Mouse (Mus musculus) lung, embryonic 16.5 days (tissue): ENCODE measurements at regions not wholly inside any gene's neighbourhood (a gene's known extent, or its start where the extent isn't known, plus 50 kb on each side); places are given as distances from the start of the nearest gene placed in this dataset.

Experiments used
- ATAC-seq: fragments of 200-750 bp; cut with Nextera tagmentation; 2 replicates; pipeline ENCODE4 v1.8.0; 2017; ENCODE audit warnings: low read depth, mild to moderate bottlenecking, moderate library complexity
- H3K27ac ChIP-seq: fragments of 300-500 bp; sonication (generic); 2 replicates; pipeline ENCODE4 v1.5.1; 2014; ENCODE audit warnings: mild to moderate bottlenecking, control low read depth, low read length
- H3K27me3 ChIP-seq: fragments of 300-500 bp; sonication (generic); 2 replicates; pipeline ENCODE4 v1.6.1; 2014; ENCODE audit warnings: low read depth, low read length, mixed read lengths; ENCODE audit not compliant: control insufficient read depth, insufficient read depth
- H3K36me3 ChIP-seq: fragments of 300-500 bp; sonication (generic); 2 replicates; pipeline ENCODE4 v1.6.1; 2014; ENCODE audit warnings: low read length; ENCODE audit not compliant: control insufficient read depth, insufficient read depth
- H3K4me1 ChIP-seq: fragments of 300-500 bp; sonication (generic); replicated peaks from 2 replicates; pipeline ENCODE4 v1.6.1; 2014; ENCODE audit warnings: low read length, mixed read lengths; ENCODE audit not compliant: control insufficient read depth, insufficient read depth
- H3K4me2 ChIP-seq: fragments of 300-500 bp; sonication (generic); 2 replicates; pipeline ENCODE4 v1.6.1; 2014; ENCODE audit warnings: low read depth, low read length, control low read depth
- H3K4me3 ChIP-seq: fragments of 300-500 bp; sonication (generic); 2 replicates; pipeline ENCODE4 v1.5.1; 2014; ENCODE audit warnings: mild to moderate bottlenecking, low read length, control low read depth
- H3K9ac ChIP-seq: fragments of 300-500 bp; sonication (generic); 2 replicates; pipeline ENCODE4 v1.6.1; 2014; ENCODE audit warnings: low read length, control low read depth
- H3K9me3 ChIP-seq: fragments of 300-500 bp; sonication (generic); 2 replicates; pipeline ENCODE4 v1.6.1; 2016; ENCODE audit warnings: low read length; ENCODE audit not compliant: control insufficient read depth
- WGBS: fragments of 180-500 bp; shearing (Covaris S2); extraction: QIAGEN DNeasy Blood & Tissue Kit; methylation state at CpG from one replicate; pipeline ENCODE4 v1.1.7; 2014; 5-methylcytosine and 5-hydroxymethylcytosine counted together

GRCm38 (mm10) chr3:119524510-119525123 lies 259.6 kb downstream of the Ptbp2 start:
- no peaks in the 10 kb centered on the region for H3K36me3 ChIP-seq
- 55% methylated on average over 10 of the region's 10 CpGs for WGBS
- H3K27ac ChIP-seq = no peak overlapping the region
- ATAC-seq = no peak
- no peaks in the 10 kb centered on the region for H3K9me3 ChIP-seq
- no peaks in the 10 kb centered on the region for H3K4me1 ChIP-seq
- H3K4me3 ChIP-seq = no peak overlapping the region
- no peak overlapping the region for H3K9ac ChIP-seq
- H3K4me2 ChIP-seq = no peak overlapping the region
- H3K27me3 ChIP-seq = no peaks in the 10 kb centered on the region

- no peak overlapping the region for H3K4me2 ChIP-seq
- no peaks in the 10 kb centered on the region; the same call in 1 of the 2 replicates for H3K4me1 ChIP-seq
- peak; percentile 43; the same call in 1 of the 2 replicates for ATAC-seq
- no peaks in the 10 kb centered on the region for H3K36me3 ChIP-seq
- no peak overlapping the region for H3K4me3 ChIP-seq
- no peak overlapping the region for H3K9ac ChIP-seq
- H3K27ac ChIP-seq = no peak overlapping the region
- no peaks in the 10 kb centered on the region for H3K9me3 ChIP-seq
- WGBS = 66% methylated on average over 2 of the region's 2 CpGs
- H3K27me3 ChIP-seq = no peaks in the 10 kb centered on the region
Measured at GRCm38 (mm10) chr3:119512596-119512995, 271.7 kb downstream of the Ptbp2 start.

GRCm38 (mm10) chr3:119509132-119509531 lies 275.1 kb downstream of the Ptbp2 start:
- no peak for ATAC-seq
- no peaks in the 10 kb centered on the region for H3K9me3 ChIP-seq
- WGBS = 41% methylated on average over 4 of the region's 4 CpGs

GRCm38 (mm10) chr3:119503471-119503972 lies 280.7 kb downstream of the Ptbp2 start:
- WGBS = 61% methylated on average over 1 of the region's 1 CpGs
- ATAC-seq = no peak
- H3K9me3 ChIP-seq = no peaks in the 10 kb centered on the region
- H3K4me3 ChIP-seq = no peak overlapping the region
- H3K4me2 ChIP-seq = no peak overlapping the region
- H3K4me1 ChIP-seq = no peaks in the 10 kb centered on the region; the same call in 1 of the 2 replicates
- H3K36me3 ChIP-seq = no peaks in the 10 kb centered on the region
- no peak overlapping the region for H3K27ac ChIP-seq
- H3K27me3 ChIP-seq = no peaks in the 10 kb centered on the region
- H3K9ac ChIP-seq = no peak overlapping the region

More at GRCm38 (mm10) chr3:119509132-119509531, 275.1 kb downstream of the Ptbp2 start:
- H3K27me3 ChIP-seq = no peaks in the 10 kb centered on the region
- H3K4me1 ChIP-seq = no peaks in the 10 kb centered on the region; the same call in 1 of the 2 replicates
- H3K4me2 ChIP-seq = no peak overlapping the region
- no peak overlapping the region for H3K4me3 ChIP-seq
- H3K27ac ChIP-seq = no peak overlapping the region
- H3K36me3 ChIP-seq = no peaks in the 10 kb centered on the region
- H3K9ac ChIP-seq = no peak overlapping the region

DNA sequence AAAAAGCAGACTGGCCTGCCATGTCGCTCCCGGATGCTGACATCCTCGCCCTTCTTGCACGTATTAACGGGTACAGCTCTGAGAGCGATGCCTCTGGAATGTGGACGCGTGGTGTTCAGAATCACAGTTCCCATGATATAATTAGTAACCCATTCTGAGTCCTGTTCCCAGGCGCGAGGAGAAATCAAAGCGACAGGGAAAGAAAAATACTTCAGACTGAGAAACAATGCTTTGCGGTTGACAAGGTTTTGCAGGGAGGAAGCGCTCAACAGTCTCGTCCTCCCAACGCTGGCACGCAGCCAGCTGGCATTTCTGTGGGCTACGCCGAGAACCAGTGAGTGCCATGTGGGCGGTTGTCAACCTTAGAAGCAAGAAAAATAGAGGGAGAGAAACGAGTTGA lies 285.6 kb downstream of the Ptbp2 start:
- ATAC-seq = peak; percentile 62
- Histone ChIP-seq H3K9ac (peak overlapping the region; percentile 24; the same call in 1 of the 2 replicates), H3K4me2 (peak overlapping the region; percentile 54), H3K27ac (no peak overlapping the region), H3K27me3 (no peaks in the 10 kb centered on the region), H3K36me3 (no peaks in the 10 kb centered on the region), H3K4me3 (peak overlapping the region; percentile 29), H3K4me1 (no peaks in the 10 kb centered on the region; the same call in 1 of the 2 replicates), H3K9me3 (no peaks in the 10 kb centered on the region)
- WGBS = 31% methylated on average over 20 of the region's 20 CpGs

DNA sequence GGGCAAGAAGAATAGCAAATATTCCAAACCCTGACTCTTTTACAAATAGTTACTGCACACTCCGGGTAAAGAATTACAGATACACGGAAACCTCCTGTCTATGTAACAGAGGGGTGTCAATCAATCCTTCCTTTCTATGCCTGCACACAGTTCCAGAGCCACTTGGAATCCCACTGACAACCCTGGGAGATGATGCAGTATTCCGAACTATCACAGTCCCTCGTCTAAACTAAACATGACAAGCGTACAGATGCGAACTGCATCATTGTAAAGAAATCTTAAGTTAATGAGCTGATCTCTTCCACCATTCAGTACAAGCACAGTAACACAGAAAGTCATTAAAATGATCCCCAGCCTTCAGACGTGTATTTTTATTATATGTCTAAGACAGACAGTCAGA lies 286.4 kb downstream of the Ptbp2 start:
- no peak overlapping the region for H3K9ac ChIP-seq
- H3K9me3 ChIP-seq = no peaks in the 10 kb centered on the region
- H3K36me3 ChIP-seq = no peaks in the 10 kb centered on the region
- no peak overlapping the region for H3K4me3 ChIP-seq
- no peak overlapping the region for H3K27ac ChIP-seq
- WGBS = 71% methylated on average over 7 of the region's 7 CpGs
- H3K27me3 ChIP-seq = no peaks in the 10 kb centered on the region
- ATAC-seq = no peak
- H3K4me2 ChIP-seq = no peak overlapping the region
- H3K4me1 ChIP-seq = no peaks in the 10 kb centered on the region; the same call in 1 of the 2 replicates

DNA sequence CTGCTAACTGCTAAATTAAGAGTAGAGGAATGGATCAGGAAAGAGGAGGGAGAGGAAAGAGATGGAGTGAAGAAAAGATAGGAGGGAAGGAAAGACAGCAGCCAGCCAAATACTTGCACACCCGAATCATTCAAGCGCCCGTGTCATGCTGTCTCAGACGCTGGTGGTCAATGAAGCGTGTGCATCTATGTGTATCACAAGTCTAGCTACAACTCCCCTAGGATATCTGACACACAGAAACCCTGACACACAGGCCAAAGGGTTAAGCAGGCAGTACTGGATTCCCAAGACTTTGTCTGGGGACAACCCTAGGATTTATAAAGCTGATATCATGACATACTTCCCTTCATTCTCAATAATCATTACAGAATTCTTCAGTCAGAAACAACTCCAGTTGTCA lies 289.7 kb downstream of the Ptbp2 start:
- ATAC-seq = no peak
- no peak overlapping the region for H3K9ac ChIP-seq
- WGBS = 88% methylated on average over 5 of the region's 5 CpGs

GRCm38 (mm10) chr3:119492627-119493026 lies 291.6 kb downstream of the Ptbp2 start:
- Histone ChIP-seq H3K9me3 (no peaks in the 10 kb centered on the region), H3K36me3 (no peaks in the 10 kb centered on the region), H3K27ac (no peak overlapping the region), H3K4me1 (no peaks in the 10 kb centered on the region), H3K4me2 (no peak overlapping the region), H3K27me3 (no peaks in the 10 kb centered on the region), H3K4me3 (no peak overlapping the region), H3K9ac (no peak overlapping the region)
- 56% methylated on average over 1 of the region's 1 CpGs for WGBS
- ATAC-seq = no peak

More for the DNA sequence above, 289.7 kb downstream of the Ptbp2 start:
- Histone ChIP-seq H3K4me3 (no peak overlapping the region), H3K27me3 (no peaks in the 10 kb centered on the region), H3K27ac (no peak overlapping the region), H3K9me3 (no peaks in the 10 kb centered on the region), H3K4me1 (no peaks in the 10 kb centered on the region; the same call in 1 of the 2 replicates), H3K4me2 (no peak overlapping the region), H3K36me3 (no peaks in the 10 kb centered on the region)

DNA sequence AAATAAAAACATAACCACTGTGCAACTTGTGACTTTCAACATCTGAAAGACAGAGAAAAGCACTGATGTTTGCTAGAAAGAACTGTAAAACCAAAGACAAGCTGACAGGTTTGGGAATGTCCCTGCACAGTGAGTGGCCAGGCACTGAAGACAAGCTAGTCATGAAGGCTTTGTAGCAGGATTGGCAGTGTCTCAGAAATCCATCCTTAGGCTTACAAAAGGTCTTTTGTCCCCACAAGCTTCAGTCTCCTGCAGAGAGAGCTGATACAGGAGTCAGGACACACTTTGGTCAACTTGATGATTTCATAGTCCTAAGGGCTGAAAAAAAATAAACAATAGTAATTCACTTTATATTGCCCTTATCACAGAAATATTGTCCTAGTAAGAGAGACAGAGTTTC lies 294.9 kb downstream of the Ptbp2 start:
- Histone ChIP-seq H3K4me1 (no peaks in the 10 kb centered on the region), H3K4me3 (no peak overlapping the region), H3K27me3 (no peaks in the 10 kb centered on the region), H3K9me3 (no peaks in the 10 kb centered on the region), H3K27ac (no peak overlapping the region), H3K9ac (no peak overlapping the region), H3K36me3 (no peaks in the 10 kb centered on the region), H3K4me2 (no peak overlapping the region)
- ATAC-seq = no peak
